Mouse (Mus musculus) G1E (cell line): Measurements from ENCODE around the gene Pld5.

Source experiments
- CTCF ChIP-seq: IDR thresholded peaks from 2 replicates; pipeline ENCODE4 v1.5.1; 2012; ENCODE audit warnings: low read depth, low read length, inconsistent platforms, mixed read lengths
- GATA1 ChIP-seq: IDR thresholded peaks from 2 replicates; pipeline ENCODE4 v1.6.1; 2012; ENCODE audit warnings: borderline replicate concordance, low read length, inconsistent platforms, mixed read lengths
- GATA2 ChIP-seq: IDR thresholded peaks from 2 replicates; pipeline ENCODE4 v1.6.1; 2012; ENCODE audit warnings: low read depth, low read length, inconsistent platforms, borderline replicate concordance
- TAL1 ChIP-seq: conservative IDR thresholded peaks from 2 replicates; pipeline ENCODE4 v1.6.1; 2012; ENCODE audit warnings: low read depth, low read length, inconsistent platforms, mixed read lengths

DNA sequence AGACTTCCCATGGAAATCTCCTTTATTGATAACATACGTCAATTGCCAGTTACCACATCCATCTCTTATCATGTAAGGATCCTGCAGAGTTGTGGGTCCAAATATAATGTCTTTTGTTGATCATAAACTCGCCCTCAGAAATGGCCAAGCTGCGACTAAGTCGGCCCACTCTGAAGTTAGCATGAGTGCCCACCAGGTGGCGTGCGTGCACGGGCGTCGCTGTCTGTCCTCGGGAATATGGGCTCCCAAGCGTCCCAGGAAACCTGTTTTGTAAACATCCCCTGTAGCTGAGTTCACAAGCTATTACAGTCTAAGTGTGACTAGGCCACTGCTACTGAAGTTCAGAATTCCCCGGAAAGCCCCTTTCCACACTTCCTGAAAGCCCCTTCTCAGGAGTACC is 51.9 kb downstream of the Pld5 start:
- TF ChIP-seq CTCF: no peak
- no peak for TF ChIP-seq GATA2
- TF ChIP-seq GATA1: no peak
- no peak for TF ChIP-seq TAL1
